Mouse (Mus musculus) testis, postnatal 14 days (tissue): ENCODE data around the gene Spag16.
"Not testable (repeated sequence)": the region's sequence is repeated elsewhere in the genome, so short reads cannot be mapped to it uniquely, and the experiment has no call there.

Source experiments
- DNase-seq: peaks from one replicate; pipeline ENCODE4 v3.0.0; 2021; ENCODE audit warnings: low spot score

Gene Spag16

GRCm38 (mm10) chr1:69826806-69827703, at the start of gene Spag16:
Spag16 (plus strand) TSS chr1:69826970.
- peak; percentile 81 for DNase-seq

GRCm38 (mm10) chr1:69785129-69785528, 41.6 kb upstream of the Spag16 start:
- DNase-seq, result no peak

GRCm38 (mm10) chr1:69786716-69787115, 40.1 kb upstream of the Spag16 start:
- no peak for DNase-seq

- no peak for DNase-seq
Observed at GRCm38 (mm10) chr1:69787379-69787778, 39.4 kb upstream of the Spag16 start.

GRCm38 (mm10) chr1:69790337-69791250, 36.2 kb upstream of the Spag16 start:
- peak; percentile 35 for DNase-seq

- DNase-seq, result no peak
Observed at GRCm38 (mm10) chr1:69798948-69799565, 27.7 kb upstream of the Spag16 start.

GRCm38 (mm10) chr1:69810161-69810560, 16.6 kb upstream of the Spag16 start:
- DNase-seq, result no peak

- DNase-seq, result not testable (repeated sequence)
Observed at GRCm38 (mm10) chr1:69825635-69826034, 1.1 kb upstream of the Spag16 start.

GRCm38 (mm10) chr1:69828872-69829479, 2.2 kb downstream of the Spag16 start:
- no peak for DNase-seq

- DNase-seq, result no peak
Observed at GRCm38 (mm10) chr1:69830586-69830985, 3.8 kb downstream of the Spag16 start.

- no peak for DNase-seq
Observed at GRCm38 (mm10) chr1:69831002-69831401, 4.2 kb downstream of the Spag16 start.

GRCm38 (mm10) chr1:69833476-69833875, 6.7 kb downstream of the Spag16 start:
- DNase-seq, result not testable (repeated sequence)

GRCm38 (mm10) chr1:69853436-69853835, 26.7 kb downstream of the Spag16 start:
- DNase-seq, result no peak

- no peak for DNase-seq
Observed at GRCm38 (mm10) chr1:69867776-69868175, 41.0 kb downstream of the Spag16 start.

GRCm38 (mm10) chr1:69956606-69957005, 129.8 kb downstream of the Spag16 start:
- DNase-seq, result no peak

GRCm38 (mm10) chr1:69996874-69997273, 170.1 kb downstream of the Spag16 start:
- no peak for DNase-seq

- DNase-seq, result no peak
Observed at GRCm38 (mm10) chr1:70012991-70013390, 186.2 kb downstream of the Spag16 start.

GRCm38 (mm10) chr1:70037384-70037783, 210.6 kb downstream of the Spag16 start:
- no peak for DNase-seq

GRCm38 (mm10) chr1:70067404-70067803, 240.6 kb downstream of the Spag16 start:
- no peak for DNase-seq

- DNase-seq, result no peak
Observed at GRCm38 (mm10) chr1:70073440-70073839, 246.7 kb downstream of the Spag16 start.

GRCm38 (mm10) chr1:70078806-70079205, 252.0 kb downstream of the Spag16 start:
- DNase-seq, result no peak
